Mouse (Mus musculus) ovary, adult 2 months (tissue): ENCODE results near the gene Neurod2. TPM values are rescaled to one million over a fixed set of nuclear protein-coding genes. Genes with fewer than 3 reads are reported as not detected.

ENCODE experiments used
- polyA plus RNA-seq: library from polyadenylated mRNA; depleted of rRNA; stranded (reverse); fragments of >200 nt; gene quantifications from 2 replicates; pipeline ENCODE4 v1.2.3, GENCODE M21; 2012; rRNA removed

Neurod2 gene
- not detected in 2 replicates for polyA plus RNA-seq

GRCm38 (mm10) chr11:98329081-98329959, at the start of gene Neurod2:
Neurod2 (minus strand) TSS chr11:98329648.

GRCm38 (mm10) chr11:98358161-98359083, 29.0 kb upstream of the Neurod2 start, which contains the start of gene Stard3:
Stard3 (plus strand) TSS chr11:98358368.

GRCm38 (mm10) chr11:98348083-98348961, 18.9 kb upstream of the Neurod2 start, which contains the start of gene Ppp1r1b:
Ppp1r1b (plus strand) TSS chr11:98348404.

Other genes starting within 250 kb of the Neurod2 start
- 24.0 and 30.2 TPM in 2 replicates for gene Fbxl20, start 179.2 kb downstream of the Neurod2 start, polyA plus RNA-seq
- 9.5 and 13.0 TPM in 2 replicates for gene Med1, start 136.4 kb downstream of the Neurod2 start, polyA plus RNA-seq
- 10.5 and 13.7 TPM in 2 replicates for gene Cdk12, start 126.6 kb downstream of the Neurod2 start, polyA plus RNA-seq
- 21.9 and 22.6 TPM in 2 replicates for gene Ppp1r1b, start 18.8 kb upstream of the Neurod2 start, polyA plus RNA-seq
- gene Stard3, start 28.7 kb upstream of the Neurod2 start, polyA plus RNA-seq = 121 and 122 TPM in 2 replicates
- 1.5 and 1.6 TPM in 2 replicates for gene Tcap, start 54.2 kb upstream of the Neurod2 start, polyA plus RNA-seq
- gene Pnmt, start 56.8 kb upstream of the Neurod2 start, polyA plus RNA-seq = 0.20 TPM in 1 of 2 replicates, not detected in the other
- 43.4 and 44.6 TPM in 2 replicates for gene Pgap3, start 70.8 kb upstream of the Neurod2 start, polyA plus RNA-seq
- gene Erbb2, start 82.8 kb upstream of the Neurod2 start, polyA plus RNA-seq = 39.7 and 45.2 TPM in 2 replicates
- gene Mien1, start 109.3 kb upstream of the Neurod2 start, polyA plus RNA-seq = 33.6 and 37.7 TPM in 2 replicates
- gene Grb7, start 116.7 kb upstream of the Neurod2 start, polyA plus RNA-seq = 17.5 TPM in 2 replicates
- 1.5 TPM in 2 replicates for gene Ikzf3, start 216.4 kb upstream of the Neurod2 start, polyA plus RNA-seq
- gene Zpbp2, start 221.4 kb upstream of the Neurod2 start, polyA plus RNA-seq = 0.14 TPM in 1 of 2 replicates, not detected in the other